Mouse (Mus musculus) CD4-positive, CD25-positive, alpha-beta regulatory T cell, adult 4 months (primary cell): ENCODE results near the gene Gpat3. TPM values are rescaled to one million over a fixed set of nuclear protein-coding genes. Genes with fewer than 3 reads are reported as not detected.

ENCODE experiments used
- ATAC-seq: one replicate; pipeline ENCODE4 v1.8.0; 2017
- polyA plus RNA-seq, 2 experiments: library from polyadenylated mRNA; unstranded; fragments of 100-300 nt; shearing (Covaris generic); gene quantifications; one replicate each; pipeline ENCODE4 v1.2.1; 2017

Gpat3 gene
- polyA plus RNA-seq, 2 experiments from 2014 or later, result 0.48 to 1.1 TPM

DNA sequence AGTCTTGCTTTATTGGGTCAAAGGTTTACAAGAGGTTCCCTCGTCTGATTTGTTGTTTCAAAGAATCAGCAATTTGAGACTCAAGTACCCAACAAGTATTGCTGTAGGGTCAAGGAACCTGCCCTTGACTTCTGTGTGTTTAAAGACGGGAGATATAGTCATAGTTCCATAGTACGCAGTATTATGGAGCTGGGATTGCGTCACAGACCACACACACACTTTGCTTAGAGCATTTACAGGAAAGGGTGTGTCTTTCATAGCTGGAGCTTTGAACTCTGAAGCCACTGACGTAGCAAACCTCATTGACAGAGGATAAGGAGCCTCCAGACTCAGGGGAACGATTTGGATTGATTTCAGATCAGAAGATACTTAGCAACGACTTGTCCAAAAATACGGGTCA is 70.9 kb downstream of the Gpat3 start:
- no peak for ATAC-seq

DNA sequence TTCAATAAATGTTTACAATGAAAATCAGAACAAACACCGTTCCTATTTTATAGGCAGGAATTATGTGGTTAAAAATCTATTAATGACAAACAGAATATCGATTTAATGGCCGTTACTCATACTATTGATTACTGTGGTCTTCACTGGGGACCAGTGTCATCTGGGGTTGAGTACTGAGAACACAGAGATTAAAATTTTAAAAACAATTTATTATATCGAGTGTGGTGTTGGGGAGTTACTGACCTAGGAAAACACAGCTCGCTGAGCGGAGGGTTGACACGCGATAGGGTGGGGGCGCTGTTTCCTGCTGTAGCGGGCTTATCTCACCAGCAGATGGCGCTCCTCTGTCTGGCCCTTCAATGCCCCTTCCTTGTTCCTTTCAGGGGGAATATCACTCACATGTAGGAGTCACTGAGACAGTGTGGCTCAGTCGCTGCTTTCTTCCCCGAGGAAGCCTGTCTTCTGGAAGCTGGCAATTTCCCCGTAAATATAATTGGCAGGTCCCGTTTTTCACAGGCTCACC is 71.8 kb downstream of the Gpat3 start:
- peak; percentile 22 for ATAC-seq

DNA sequence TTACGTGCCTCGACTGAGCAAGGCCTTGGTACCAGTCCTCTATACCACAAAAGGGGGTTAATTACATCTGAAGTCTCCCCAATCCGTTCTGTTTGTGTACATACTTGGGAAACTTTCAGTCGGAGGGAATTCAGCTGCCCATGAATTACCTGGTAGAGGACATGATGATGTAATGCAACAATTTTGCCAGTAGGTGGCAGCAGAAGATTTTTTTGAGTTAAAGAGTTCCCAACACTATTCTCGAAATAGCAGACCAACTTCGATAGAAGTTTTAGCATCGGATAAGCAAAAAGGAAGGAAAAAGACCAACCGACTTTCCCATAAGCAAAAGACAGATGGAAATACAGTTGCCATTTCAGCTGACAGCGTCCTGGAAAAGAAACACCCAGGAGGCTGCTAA is 73.6 kb downstream of the Gpat3 start:
- ATAC-seq, result peak; percentile 39

DNA sequence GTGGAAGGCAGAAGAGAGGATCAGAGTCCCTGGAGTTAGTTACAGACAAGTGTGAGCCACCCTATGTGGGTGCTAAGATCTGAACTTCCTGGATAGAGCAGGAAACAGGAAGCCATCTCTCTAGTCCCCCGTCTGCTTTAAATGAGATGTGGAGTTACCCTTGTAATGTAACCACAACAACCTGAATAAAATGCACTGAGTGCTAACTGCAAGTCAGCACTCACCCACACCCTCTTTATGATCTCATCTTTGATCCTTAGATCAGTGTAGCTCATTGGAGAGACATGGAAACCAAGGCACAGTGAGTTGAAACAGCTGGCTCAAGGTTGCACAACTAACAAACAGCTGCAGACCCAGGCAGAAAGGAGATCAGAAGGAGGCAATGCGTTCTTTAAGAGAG is 84.2 kb downstream of the Gpat3 start:
- ATAC-seq, result peak; percentile 75

DNA sequence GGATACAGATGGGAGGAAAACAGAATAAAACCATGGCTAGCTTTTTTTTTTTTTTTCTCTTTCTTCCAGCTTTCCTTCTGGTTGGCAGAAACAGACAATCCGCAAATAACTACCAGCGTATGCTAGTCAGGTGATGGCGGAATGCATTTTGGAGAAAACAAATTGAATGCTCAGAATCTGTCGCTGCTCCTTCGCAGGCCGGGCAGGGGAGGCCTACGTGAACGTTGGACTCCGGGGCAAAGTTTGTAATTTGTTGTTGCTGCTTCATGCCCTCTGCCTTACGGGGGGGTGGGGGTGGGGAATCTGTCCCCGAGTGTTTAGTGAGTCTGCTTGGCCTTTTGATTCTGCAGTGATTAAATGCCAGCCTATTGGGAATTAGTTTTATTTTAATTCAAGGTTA is 98.2 kb downstream of the Gpat3 start:
- ATAC-seq, result no peak

DNA sequence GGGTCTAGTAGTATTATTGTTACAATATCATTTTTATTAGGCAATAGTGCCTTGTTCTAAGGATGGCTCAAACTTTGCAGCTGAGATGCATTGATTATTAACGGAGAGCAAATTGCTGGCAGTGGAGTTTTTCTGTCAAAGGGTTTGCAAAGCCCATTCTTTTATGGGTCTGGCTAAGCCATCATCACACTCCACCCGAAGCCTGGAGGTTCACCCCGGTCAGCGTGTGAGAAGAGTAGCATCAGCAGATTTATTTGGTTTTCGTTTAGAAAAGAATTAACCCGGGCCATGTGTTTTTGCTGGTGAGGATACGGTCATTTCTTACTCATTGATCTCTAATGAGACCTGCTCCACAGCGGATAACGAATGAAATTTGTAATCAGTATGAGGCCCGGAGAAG is 99.8 kb downstream of the Gpat3 start:
- ATAC-seq, result no peak

Other genes starting within 250 kb of the Gpat3 start
- gene Coq2, start 170.6 kb upstream of the Gpat3 start, polyA plus RNA-seq, result 10 to 100 TPM; 12.0 to 12.9 TPM
- under 1 TPM; 0.73 to 0.97 TPM for gene Hpse, start 126.0 kb upstream of the Gpat3 start, polyA plus RNA-seq
- 10 to 100 TPM; 12.2 to 18.9 TPM for gene Helq, start 47.1 kb upstream of the Gpat3 start, polyA plus RNA-seq
- 100 to 1,000 TPM; 122 to 153 TPM for gene Mrps18c, start 47.1 kb upstream of the Gpat3 start, polyA plus RNA-seq
- gene Abraxas1, start 24.7 kb upstream of the Gpat3 start, polyA plus RNA-seq, result 10 to 100 TPM; 32.8 to 33.7 TPM